Mouse (Mus musculus) lung, adult 2 months (tissue): ENCODE results near the gene Frmd5.

Source experiments
- CTCF ChIP-seq: fragments of 200-500 bp; IDR thresholded peaks from 2 replicates; pipeline ENCODE4 v1.5.1; 2011; ENCODE audit warnings: mild to moderate bottlenecking, low read length, control low read depth; ENCODE audit not compliant: insufficient read depth
- POLR2A ChIP-seq: fragments of 200-500 bp; IDR thresholded peaks from 2 replicates; pipeline ENCODE4 v1.6.1; 2011; ENCODE audit warnings: low read depth, mild to moderate bottlenecking, control low read depth, low read length, borderline replicate concordance; ENCODE audit errors: extremely low read depth

DNA sequence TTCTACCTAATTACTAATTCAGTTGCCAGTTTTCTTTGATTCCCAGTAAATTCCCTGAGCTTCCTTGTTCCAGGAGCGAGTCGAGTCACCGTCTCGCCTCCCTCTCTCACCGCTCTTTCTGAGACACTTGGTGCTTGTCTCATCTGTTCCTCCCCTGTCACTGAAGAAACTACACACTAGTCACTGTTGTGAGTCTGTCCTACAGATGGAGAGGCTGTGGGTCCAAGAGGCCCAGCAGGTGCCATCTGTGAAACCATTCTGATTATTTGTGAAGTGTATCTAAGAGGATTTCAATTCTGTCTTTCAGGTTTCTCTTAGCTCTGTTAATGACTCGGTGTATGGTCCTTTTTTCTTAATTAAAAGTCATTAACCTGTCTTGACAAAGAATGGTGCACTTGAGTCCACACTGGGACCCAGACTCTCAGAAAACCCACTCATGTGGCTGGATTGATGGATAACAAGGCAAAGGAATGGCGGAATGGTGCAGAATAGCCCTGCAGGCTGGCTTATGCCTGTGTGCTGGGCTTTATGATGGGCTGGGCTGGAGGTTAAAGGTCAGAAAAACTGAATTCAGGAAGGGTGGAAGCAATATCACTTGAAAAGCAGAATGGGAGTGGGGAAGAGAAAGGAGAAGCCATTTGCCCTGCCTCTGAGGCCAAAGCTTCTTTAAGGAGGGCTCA, 186.2 kb downstream of the Frmd5 start:
- no peak for TF ChIP-seq CTCF
- no peak for TF ChIP-seq POLR2A
